Mouse (Mus musculus) small intestine, adult 2 months (tissue): ENCODE data around the gene Tmem63b.
A peak's percentile ranks its signal among the peaks of the same experiment; 100 is the strongest.

Experiments
- CTCF ChIP-seq: fragments of 200-500 bp; IDR thresholded peaks from 2 replicates; pipeline ENCODE4 v1.5.1; 2012; ENCODE audit warnings: low read depth, mild to moderate bottlenecking, control low read depth, inconsistent platforms, low read length, moderate library complexity, mixed read lengths; ENCODE audit not compliant: insufficient replicate concordance, insufficient read length; ENCODE audit errors: extremely low read depth
- POLR2A ChIP-seq: fragments of 200-500 bp; IDR thresholded peaks from 2 replicates; pipeline ENCODE4 v1.6.1; 2012; ENCODE audit warnings: low read depth, mild to moderate bottlenecking, control low read depth, inconsistent platforms, low read length, moderate library complexity

GRCm38 (mm10) chr17:45735382-45736310 lies 48.9 kb upstream of the Tmem63b start:
- TF ChIP-seq CTCF = peak; percentile 93; the same call in 1 of the 2 replicates
- no peak for TF ChIP-seq POLR2A
